Mouse (Mus musculus): ENCODE measurements around the gene Rps6kb2. TPM values are rescaled to one million over a fixed set of nuclear protein-coding genes. Genes with fewer than 3 reads are reported as not detected.
"Not testable (repeated sequence)": the region's sequence is repeated elsewhere in the genome, so short reads cannot be mapped to it uniquely, and the experiment has no call there.

The Rps6kb2 gene
- total and polyA plus RNA-seq, 3 experiments, result 16.1 to 73.4 (median 23.1) TPM

DNA sequence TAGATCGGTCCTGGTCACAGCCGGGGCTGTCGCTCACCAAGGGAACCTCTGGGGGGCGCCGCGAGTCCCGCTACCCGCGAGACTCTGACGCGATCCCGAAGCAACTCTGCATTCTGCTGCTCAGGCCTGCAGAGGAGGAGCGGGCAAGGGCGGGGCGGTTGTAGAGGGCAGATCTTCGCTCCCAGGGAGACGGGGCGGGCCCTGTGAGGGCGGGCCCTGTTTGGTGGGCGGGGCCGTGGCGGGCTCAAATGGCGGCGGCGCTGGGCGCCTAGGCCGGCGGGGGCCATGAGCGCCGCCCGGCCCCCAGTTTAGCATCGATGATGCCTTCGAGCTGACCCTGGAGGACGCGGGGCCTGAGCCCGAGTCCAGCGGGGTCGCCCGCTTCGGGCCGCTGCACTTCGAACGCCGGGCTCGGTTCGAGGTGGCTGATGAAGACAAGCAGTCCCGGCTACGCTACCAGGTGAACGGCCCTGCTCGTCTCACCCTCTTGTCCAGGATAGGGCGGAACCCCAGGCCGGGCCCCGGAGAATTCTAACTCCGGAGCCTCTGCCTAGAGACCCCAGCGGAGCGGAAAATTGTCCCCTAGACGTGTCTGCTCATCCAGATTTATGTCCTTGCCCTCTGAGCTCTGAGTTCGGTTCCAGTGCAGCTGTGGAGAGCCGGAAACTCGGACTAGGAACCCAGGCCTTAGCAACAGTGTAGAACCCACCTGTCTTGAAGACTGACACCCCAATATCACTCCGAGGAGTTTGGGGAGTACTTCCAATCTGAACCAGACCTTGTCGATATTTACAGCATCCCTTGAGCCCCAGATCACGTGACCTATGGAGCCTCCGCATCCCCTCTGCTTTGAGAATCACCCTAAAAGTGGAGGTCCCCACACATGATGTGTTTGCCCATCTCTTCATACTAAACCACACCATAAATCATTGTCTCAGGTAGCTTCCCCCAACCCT, 37.1 kb downstream of the Rps6kb2 start, which contains the start of gene Aip:
TSS of gene Aip (minus strand) at position 118 of the 956 bp plus-strand sequence.
- TF ChIP-seq POLR2AphosphoS5 (IDR thresholded peaks at IDR 0.05; ENCODE audit: insufficient replicate concordance, low read depth, low read length) (no peak), CTCF (IDR thresholded peaks at IDR 0.05; ENCODE audit: low read depth, low read length) (0 out of 2 replicates have a peak, but pooled peaks have one; percentile 6)
- peak; percentile 90 for DNase-seq (ENCODE audit: low spot score)

DNA sequence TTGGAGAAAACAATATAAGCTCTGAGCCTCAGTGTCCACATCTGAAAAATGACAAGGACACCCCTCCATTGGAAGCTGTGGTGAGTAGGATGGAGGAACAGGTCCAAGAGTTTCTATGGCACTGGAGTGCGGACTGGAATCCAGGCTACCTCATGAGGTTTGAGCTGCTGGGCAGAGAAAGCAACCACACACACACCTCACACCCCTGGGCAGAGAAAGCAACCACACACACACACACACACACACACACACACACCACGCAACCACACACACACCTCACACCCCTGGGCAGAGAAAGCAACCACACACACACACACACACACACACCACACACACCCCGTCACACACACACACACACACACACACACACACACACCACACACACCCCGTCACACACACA, 37.9 kb downstream of the Rps6kb2 start:
- H3K27me3 ChIP-seq (ENCODE audit: insufficient read depth, low read length); ATAC-seq (ENCODE audit: extremely low read depth, insufficient number of reproducible peaks, low FRiP score, poor library complexity, severe bottlenecking); H3K9me3 ChIP-seq (replicated peaks); DNase-seq (ENCODE audit: low spot score): not testable (repeated sequence)
- Histone ChIP-seq H3K36me3 (replicated peaks) (peaks cover 36% of the 10 kb centered on the region), H3K4me3 (ENCODE audit: low read depth, low read length) (peak overlapping the region; percentile 85), H3K4me1 (ENCODE audit: insufficient read depth, low read depth, low read length) (peaks cover 65% of the 10 kb centered on the region)

More for the DNA sequence above, 37.1 kb downstream of the Rps6kb2 start, which contains the start of gene Aip:
- Histone ChIP-seq H3K4me3 (ENCODE audit: low read depth, low read length) (peak within 1 kb of the TSS; percentile 85), H3K4me1 (ENCODE audit: insufficient read depth, low read depth, low read length) (peaks cover 64% of the 10 kb centered on the region), H3K9me3 (replicated peaks) (no peaks in the 10 kb centered on the region), H3K27me3 (ENCODE audit: insufficient read depth, low read length) (no peaks in the 10 kb centered on the region), H3K36me3 (replicated peaks) (peaks cover 41% of the 10 kb centered on the region)
- ATAC-seq (ENCODE audit: extremely low read depth, insufficient number of reproducible peaks, low FRiP score, poor library complexity, severe bottlenecking), result peak; percentile 87

DNA sequence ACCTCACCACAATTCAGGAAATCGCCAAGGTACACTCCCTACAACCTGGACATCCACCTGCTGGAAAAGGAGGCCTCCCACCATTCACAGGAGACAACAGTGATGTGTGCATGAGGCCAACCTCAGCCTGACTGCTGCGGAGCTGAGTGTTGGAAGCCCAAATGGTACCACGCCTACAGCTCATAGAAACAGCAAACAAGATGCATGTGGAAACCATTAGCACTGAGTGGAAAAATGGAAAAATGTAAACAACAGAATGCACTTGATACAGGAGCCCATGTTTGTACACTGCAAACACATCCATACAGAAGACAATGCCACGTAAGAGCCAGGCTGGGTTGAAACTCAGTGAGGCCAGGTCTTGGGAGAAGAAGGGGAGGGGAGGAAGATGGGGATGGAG, 38.7 kb downstream of the Rps6kb2 start:
- no peak overlapping the region; the same call in 1 of the 2 replicates for H3K4me3 ChIP-seq (ENCODE audit: low read depth, low read length)
- H3K4me1 ChIP-seq (ENCODE audit: insufficient read depth, low read depth, low read length), result peaks cover 74% of the 10 kb centered on the region
- TF ChIP-seq GATA1 (IDR thresholded peaks at IDR 0.05; ENCODE audit: borderline replicate concordance, low read length) (no peak), TAL1 (conservative IDR thresholded peaks at IDR 0.05; ENCODE audit: low read depth, low read length) (no peak), GATA2 (IDR thresholded peaks at IDR 0.05; ENCODE audit: borderline replicate concordance, low read depth, low read length) (no peak), CTCF (IDR thresholded peaks at IDR 0.05; ENCODE audit: low read depth, low read length) (no peak), POLR2AphosphoS5 (IDR thresholded peaks at IDR 0.05; ENCODE audit: insufficient replicate concordance, low read depth, low read length) (no peak)
- no peaks in the 10 kb centered on the region for H3K27me3 ChIP-seq (ENCODE audit: insufficient read depth, low read length)
- ATAC-seq (ENCODE audit: extremely low read depth, insufficient number of reproducible peaks, low FRiP score, poor library complexity, severe bottlenecking), result no peak
- peaks cover 28% of the 10 kb centered on the region for H3K36me3 ChIP-seq (replicated peaks)
- no peak for DNase-seq (ENCODE audit: low spot score)
- no peaks in the 10 kb centered on the region for H3K9me3 ChIP-seq (replicated peaks)

DNA sequence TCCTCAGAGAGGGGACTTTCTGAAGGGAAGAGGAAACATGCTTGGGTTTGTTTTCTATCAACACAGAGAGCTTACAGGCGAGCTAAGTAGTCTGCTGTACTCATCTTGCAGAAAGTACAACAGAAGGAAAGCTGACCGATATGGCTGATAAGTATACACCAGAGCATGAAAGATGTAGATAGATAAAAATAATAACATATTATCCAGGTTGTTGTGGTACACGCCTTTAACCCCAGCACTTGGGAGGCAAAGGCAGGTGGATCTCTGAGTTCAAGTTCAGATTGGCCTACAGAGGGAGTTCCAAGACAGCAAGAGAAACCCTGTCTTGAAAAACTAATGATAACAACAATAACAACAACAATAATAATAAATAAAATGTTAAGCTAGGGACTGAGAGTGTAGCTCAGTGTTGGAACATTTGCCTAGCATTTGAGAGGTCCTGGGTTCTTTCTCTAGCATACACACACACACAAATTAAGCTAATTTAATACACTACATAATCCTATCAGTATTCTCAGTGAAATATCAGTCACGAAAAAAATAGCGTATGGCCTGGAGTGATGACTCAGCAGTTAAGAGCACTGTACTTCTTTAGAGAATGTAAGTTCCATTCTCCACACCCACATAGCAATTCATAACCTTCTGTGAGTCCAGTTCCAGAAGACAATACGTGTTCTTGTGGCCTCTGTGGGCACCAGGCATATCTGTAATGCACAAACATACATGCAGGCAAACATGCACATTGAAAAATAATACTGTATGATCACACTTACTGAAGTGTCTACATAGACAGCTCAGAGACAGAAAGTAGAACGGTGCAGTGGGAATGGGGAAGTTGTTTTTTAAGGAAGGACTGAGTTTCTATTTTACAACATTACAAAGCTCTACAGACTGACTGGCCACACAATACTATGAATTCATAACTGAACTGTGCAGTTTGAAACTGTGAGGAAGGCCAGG, 40.5 kb downstream of the Rps6kb2 start:
- DNase-seq (ENCODE audit: low spot score) (no peak), ATAC-seq (ENCODE audit: extremely low read depth, insufficient number of reproducible peaks, low FRiP score, poor library complexity, severe bottlenecking) (no peak)
- H3K9me3 ChIP-seq (replicated peaks), result no peaks in the 10 kb centered on the region
- no peaks in the 10 kb centered on the region for H3K27me3 ChIP-seq (ENCODE audit: insufficient read depth, low read length)
- H3K36me3 ChIP-seq (replicated peaks), result peaks cover 26% of the 10 kb centered on the region
- H3K4me1 ChIP-seq (ENCODE audit: insufficient read depth, low read depth, low read length), result peaks cover 80% of the 10 kb centered on the region
- no peak for TF ChIP-seq GATA2 (IDR thresholded peaks at IDR 0.05; ENCODE audit: borderline replicate concordance, low read depth, low read length)
- no peak for TF ChIP-seq CTCF (IDR thresholded peaks at IDR 0.05; ENCODE audit: low read depth, low read length)
- TF ChIP-seq GATA1 (IDR thresholded peaks at IDR 0.05; ENCODE audit: borderline replicate concordance, low read length), result no peak
- no peak for TF ChIP-seq POLR2AphosphoS5 (IDR thresholded peaks at IDR 0.05; ENCODE audit: insufficient replicate concordance, low read depth, low read length)
- no peak for TF ChIP-seq TAL1 (conservative IDR thresholded peaks at IDR 0.05; ENCODE audit: low read depth, low read length)
- H3K4me3 ChIP-seq (ENCODE audit: low read depth, low read length), result no peak overlapping the region; the same call in 1 of the 2 replicates

- not testable (repeated sequence) for H3K9me3 ChIP-seq (replicated peaks); DNase-seq (ENCODE audit: low spot score); H3K27me3 ChIP-seq (ENCODE audit: insufficient read depth, low read length); ATAC-seq (ENCODE audit: extremely low read depth, insufficient number of reproducible peaks, low FRiP score, poor library complexity, severe bottlenecking); H3K4me3 ChIP-seq (ENCODE audit: low read depth, low read length)
- Histone ChIP-seq H3K36me3 (replicated peaks) (peaks cover 26% of the 10 kb centered on the region), H3K4me1 (ENCODE audit: insufficient read depth, low read depth, low read length) (peaks cover 72% of the 10 kb centered on the region)
Observed at GRCm38 (mm10) chr19:4121896-4122295, 41.3 kb downstream of the Rps6kb2 start.

- peak; percentile 73 for ATAC-seq (ENCODE audit: extremely low read depth, insufficient number of reproducible peaks, low FRiP score, poor library complexity, severe bottlenecking)
- peaks cover 66% of the 10 kb centered on the region for H3K4me1 ChIP-seq (ENCODE audit: insufficient read depth, low read depth, low read length)
- TF ChIP-seq CTCF (IDR thresholded peaks at IDR 0.05; ENCODE audit: low read depth, low read length), result no peak
- TF ChIP-seq GATA2 (IDR thresholded peaks at IDR 0.05; ENCODE audit: borderline replicate concordance, low read depth, low read length), result no peak
- TF ChIP-seq TAL1 (conservative IDR thresholded peaks at IDR 0.05; ENCODE audit: low read depth, low read length), result no peak
- no peak for TF ChIP-seq POLR2AphosphoS5 (IDR thresholded peaks at IDR 0.05; ENCODE audit: insufficient replicate concordance, low read depth, low read length)
- no peak for TF ChIP-seq GATA1 (IDR thresholded peaks at IDR 0.05; ENCODE audit: borderline replicate concordance, low read length)
Observed at GRCm38 (mm10) chr19:4121097-4121805, 41.9 kb downstream of the Rps6kb2 start.

More at GRCm38 (mm10) chr19:4121097-4121805, 41.9 kb downstream of the Rps6kb2 start:
- peak; percentile 80 for DNase-seq (ENCODE audit: low spot score)
- Histone ChIP-seq H3K36me3 (replicated peaks) (peaks cover 31% of the 10 kb centered on the region), H3K27me3 (ENCODE audit: insufficient read depth, low read length) (no peaks in the 10 kb centered on the region), H3K4me3 (ENCODE audit: low read depth, low read length) (peak overlapping the region; percentile 73), H3K9me3 (replicated peaks) (no peaks in the 10 kb centered on the region)
